Mouse (Mus musculus): ENCODE results near the gene Ccdc62. TPM values are rescaled to one million over a fixed set of nuclear protein-coding genes. Genes with fewer than 3 reads are reported as not detected.

Ccdc62 gene
- polyA plus RNA-seq, 1 experiment from 2014 or later = 6.8 TPM

GRCm38 (mm10) chr5:123985434-123985833 is 55.0 kb downstream of the Ccdc62 start:
- Histone ChIP-seq H3K9ac (replicated peaks; ENCODE audit: low read length) (no peak overlapping the region), H3K27me3 (ENCODE audit: insufficient read depth, low read length) (no peaks in the 10 kb centered on the region), H3K4me2 (replicated peaks; ENCODE audit: low read depth, low read length) (no peak overlapping the region), H3K27ac (ENCODE audit: low read length) (no peak overlapping the region), H3K9me3 (ENCODE audit: low read length) (no peaks in the 10 kb centered on the region), H3K36me3 (ENCODE audit: insufficient read depth, low read length) (no peaks in the 10 kb centered on the region), H3K4me1 (ENCODE audit: insufficient read depth, low read length) (peaks cover 38% of the 10 kb centered on the region), H3K4me3 (ENCODE audit: low read length) (no peak overlapping the region)
- ATAC-seq (ENCODE audit: low FRiP score, low TSS enrichment) = no peak
- 52% methylated on average over 9 of the region's 9 CpGs for WGBS

GRCm38 (mm10) chr5:123986925-123987324 is 56.4 kb downstream of the Ccdc62 start:
- peak; percentile 57; the same call in 1 of the 2 replicates for ATAC-seq (ENCODE audit: low FRiP score, low TSS enrichment)
- Histone ChIP-seq H3K9ac (replicated peaks; ENCODE audit: low read length) (no peak overlapping the region), H3K36me3 (ENCODE audit: insufficient read depth, low read length) (no peaks in the 10 kb centered on the region), H3K4me3 (ENCODE audit: low read length) (no peak overlapping the region), H3K27ac (ENCODE audit: low read length) (peak overlapping the region; percentile 36; the same call in 1 of the 2 replicates), H3K9me3 (ENCODE audit: low read length) (no peaks in the 10 kb centered on the region), H3K27me3 (ENCODE audit: insufficient read depth, low read length) (no peaks in the 10 kb centered on the region), H3K4me2 (replicated peaks; ENCODE audit: low read depth, low read length) (no peak overlapping the region), H3K4me1 (ENCODE audit: insufficient read depth, low read length) (peaks cover 40% of the 10 kb centered on the region)
- WGBS = 26% methylated on average over 2 of the region's 2 CpGs

- H3K4me3 ChIP-seq (ENCODE audit: low read length) = no peak overlapping the region
- no peak overlapping the region for H3K4me2 ChIP-seq (replicated peaks; ENCODE audit: low read depth, low read length)
- no peak for ATAC-seq (ENCODE audit: low FRiP score, low TSS enrichment)
- H3K36me3 ChIP-seq (ENCODE audit: insufficient read depth, low read length) = no peaks in the 10 kb centered on the region
- H3K4me1 ChIP-seq (ENCODE audit: insufficient read depth, low read length) = peaks cover 45% of the 10 kb centered on the region
- H3K27ac ChIP-seq (ENCODE audit: low read length) = peak overlapping the region; percentile 36
- H3K9me3 ChIP-seq (ENCODE audit: low read length) = no peaks in the 10 kb centered on the region
- no peak overlapping the region for H3K9ac ChIP-seq (replicated peaks; ENCODE audit: low read length)
- no peaks in the 10 kb centered on the region for H3K27me3 ChIP-seq (ENCODE audit: insufficient read depth, low read length)
- 74% methylated on average over 4 of the region's 4 CpGs for WGBS
Observed at GRCm38 (mm10) chr5:123987511-123987910, 57.0 kb downstream of the Ccdc62 start.

- no peaks in the 10 kb centered on the region for H3K9me3 ChIP-seq (ENCODE audit: low read length)
- no peak overlapping the region for H3K4me3 ChIP-seq (ENCODE audit: low read length)
- no peak for ATAC-seq (ENCODE audit: low FRiP score, low TSS enrichment)
- H3K27me3 ChIP-seq (ENCODE audit: insufficient read depth, low read length) = no peaks in the 10 kb centered on the region
- H3K4me1 ChIP-seq (ENCODE audit: insufficient read depth, low read length) = peaks cover 41% of the 10 kb centered on the region
- no peak overlapping the region for H3K27ac ChIP-seq (ENCODE audit: low read length)
- no peak overlapping the region for H3K9ac ChIP-seq (replicated peaks; ENCODE audit: low read length)
- 62% methylated on average over 20 of the region's 20 CpGs for WGBS
- H3K36me3 ChIP-seq (ENCODE audit: insufficient read depth, low read length) = no peaks in the 10 kb centered on the region
- H3K4me2 ChIP-seq (replicated peaks; ENCODE audit: low read depth, low read length) = no peak overlapping the region
Observed at GRCm38 (mm10) chr5:123989941-123990885, 59.7 kb downstream of the Ccdc62 start.

- no peak overlapping the region for H3K9ac ChIP-seq (replicated peaks; ENCODE audit: low read length)
- H3K4me3 ChIP-seq (ENCODE audit: low read length) = no peak overlapping the region
- H3K36me3 ChIP-seq (ENCODE audit: insufficient read depth, low read length) = no peaks in the 10 kb centered on the region
- H3K9me3 ChIP-seq (ENCODE audit: low read length) = no peaks in the 10 kb centered on the region
- H3K27ac ChIP-seq (ENCODE audit: low read length) = no peak overlapping the region
- H3K27me3 ChIP-seq (ENCODE audit: insufficient read depth, low read length) = no peaks in the 10 kb centered on the region
- 73% methylated on average over 6 of the region's 6 CpGs for WGBS
- ATAC-seq (ENCODE audit: low FRiP score, low TSS enrichment) = no peak
- H3K4me1 ChIP-seq (ENCODE audit: insufficient read depth, low read length) = peaks cover 45% of the 10 kb centered on the region
- H3K4me2 ChIP-seq (replicated peaks; ENCODE audit: low read depth, low read length) = no peak overlapping the region
Observed at GRCm38 (mm10) chr5:123991321-123991720, 60.8 kb downstream of the Ccdc62 start.

GRCm38 (mm10) chr5:123992193-123992637 is 61.7 kb downstream of the Ccdc62 start:
- Histone ChIP-seq H3K9ac (replicated peaks; ENCODE audit: low read length) (no peak overlapping the region), H3K4me2 (replicated peaks; ENCODE audit: low read depth, low read length) (no peak overlapping the region), H3K27me3 (ENCODE audit: insufficient read depth, low read length) (no peaks in the 10 kb centered on the region), H3K36me3 (ENCODE audit: insufficient read depth, low read length) (0 out of 2 replicates have a peak, but pooled peaks cover 3% of the 10 kb centered on the region), H3K4me1 (ENCODE audit: insufficient read depth, low read length) (peaks cover 37% of the 10 kb centered on the region), H3K9me3 (ENCODE audit: low read length) (no peaks in the 10 kb centered on the region), H3K27ac (ENCODE audit: low read length) (peak overlapping the region; percentile 48), H3K4me3 (ENCODE audit: low read length) (no peak overlapping the region)
- WGBS = 66% methylated on average over 10 of the region's 10 CpGs
- ATAC-seq (ENCODE audit: low FRiP score, low TSS enrichment) = no peak

GRCm38 (mm10) chr5:123992794-123993193 is 62.3 kb downstream of the Ccdc62 start:
- H3K9ac ChIP-seq (replicated peaks; ENCODE audit: low read length) = no peak overlapping the region
- H3K4me2 ChIP-seq (replicated peaks; ENCODE audit: low read depth, low read length) = no peak overlapping the region
- H3K4me1 ChIP-seq (ENCODE audit: insufficient read depth, low read length) = peaks cover 32% of the 10 kb centered on the region
- 0 out of 2 replicates have a peak, but pooled peaks cover 4% of the 10 kb centered on the region for H3K36me3 ChIP-seq (ENCODE audit: insufficient read depth, low read length)
- no peak for ATAC-seq (ENCODE audit: low FRiP score, low TSS enrichment)
- no peak overlapping the region for H3K4me3 ChIP-seq (ENCODE audit: low read length)
- peak overlapping the region; percentile 48 for H3K27ac ChIP-seq (ENCODE audit: low read length)
- no peaks in the 10 kb centered on the region for H3K27me3 ChIP-seq (ENCODE audit: insufficient read depth, low read length)
- no peaks in the 10 kb centered on the region for H3K9me3 ChIP-seq (ENCODE audit: low read length)
- 40% methylated on average over 5 of the region's 5 CpGs for WGBS

GRCm38 (mm10) chr5:123993263-123994036 is 63.0 kb downstream of the Ccdc62 start:
- Histone ChIP-seq H3K27ac (ENCODE audit: low read length) (no peak overlapping the region), H3K9me3 (ENCODE audit: low read length) (no peaks in the 10 kb centered on the region), H3K9ac (replicated peaks; ENCODE audit: low read length) (no peak overlapping the region), H3K4me2 (replicated peaks; ENCODE audit: low read depth, low read length) (no peak overlapping the region), H3K27me3 (ENCODE audit: insufficient read depth, low read length) (no peaks in the 10 kb centered on the region), H3K36me3 (ENCODE audit: insufficient read depth, low read length) (0 out of 2 replicates have a peak, but pooled peaks cover 4% of the 10 kb centered on the region), H3K4me3 (ENCODE audit: low read length) (no peak overlapping the region), H3K4me1 (ENCODE audit: insufficient read depth, low read length) (peaks cover 25% of the 10 kb centered on the region)
- WGBS = 83% methylated on average over 7 of the region's 7 CpGs
- ATAC-seq (ENCODE audit: low FRiP score, low TSS enrichment) = no peak

- H3K4me3 ChIP-seq (ENCODE audit: low read length) = no peak overlapping the region
- H3K9ac ChIP-seq (replicated peaks; ENCODE audit: low read length) = no peak overlapping the region
- 96% methylated on average over 7 of the region's 7 CpGs for WGBS
- H3K27me3 ChIP-seq (ENCODE audit: insufficient read depth, low read length) = no peaks in the 10 kb centered on the region
- H3K36me3 ChIP-seq (ENCODE audit: insufficient read depth, low read length) = 0 out of 2 replicates have a peak, but pooled peaks cover 7% of the 10 kb centered on the region
- no peak overlapping the region for H3K4me2 ChIP-seq (replicated peaks; ENCODE audit: low read depth, low read length)
- H3K4me1 ChIP-seq (ENCODE audit: insufficient read depth, low read length) = peaks cover 15% of the 10 kb centered on the region
- no peak for ATAC-seq (ENCODE audit: low FRiP score, low TSS enrichment)
- H3K9me3 ChIP-seq (ENCODE audit: low read length) = no peaks in the 10 kb centered on the region
- no peak overlapping the region for H3K27ac ChIP-seq (ENCODE audit: low read length)
Observed at GRCm38 (mm10) chr5:123994468-123994867, 64.0 kb downstream of the Ccdc62 start.

All from kidney, embryonic 16.5 days (tissue).